Mouse (Mus musculus) neural tube, embryonic 13.5 days (tissue): ENCODE results near the gene Cdh16. TPM values are rescaled to one million over a fixed set of nuclear protein-coding genes. Genes with fewer than 3 reads are reported as not detected.
"Not testable (repeated sequence)": the region's sequence is repeated elsewhere in the genome, so short reads cannot be mapped to it uniquely, and the experiment has no call there.

Source experiments
- ATAC-seq: fragments of 200-750 bp; cut with Nextera tagmentation; 2 replicates; pipeline ENCODE4 v1.8.0; 2017; ENCODE audit warnings: low read depth, mild to moderate bottlenecking, moderate TSS enrichment, moderate library complexity
- H3K27ac ChIP-seq: fragments of 300-500 bp; sonication (generic); replicated peaks from 2 replicates; pipeline ENCODE4 v1.5.1; 2015; ENCODE audit warnings: moderate library complexity, mild to moderate bottlenecking, inconsistent platforms
- H3K27me3 ChIP-seq: fragments of 300-500 bp; sonication (generic); 2 replicates; pipeline ENCODE4 v1.6.1; 2015; ENCODE audit warnings: mild to moderate bottlenecking, inconsistent platforms
- H3K36me3 ChIP-seq: fragments of 300-500 bp; sonication (generic); 2 replicates; pipeline ENCODE4 v1.6.1; 2015; ENCODE audit warnings: mild to moderate bottlenecking, inconsistent platforms
- H3K4me1 ChIP-seq: fragments of 300-500 bp; sonication (generic); replicated peaks from 2 replicates; pipeline ENCODE4 v1.6.1; 2015; ENCODE audit warnings: inconsistent platforms
- H3K4me2 ChIP-seq: fragments of 300-500 bp; sonication (generic); 2 replicates; pipeline ENCODE4 v1.6.1; 2015; ENCODE audit warnings: inconsistent platforms, mild to moderate bottlenecking, moderate library complexity
- H3K4me3 ChIP-seq: fragments of 300-500 bp; sonication (generic); 2 replicates; pipeline ENCODE4 v1.5.1; 2015; ENCODE audit warnings: mild to moderate bottlenecking, inconsistent platforms
- H3K9ac ChIP-seq: fragments of 300-500 bp; sonication (generic); 2 replicates; pipeline ENCODE4 v1.6.1; 2015; ENCODE audit warnings: moderate library complexity, mild to moderate bottlenecking, inconsistent platforms
- H3K9me3 ChIP-seq: fragments of 300-500 bp; sonication (generic); 2 replicates; pipeline ENCODE4 v1.6.1; 2016; ENCODE audit warnings: inconsistent platforms
- WGBS: fragments of 180-500 bp; shearing (Covaris S2); methylation state at CpG from one replicate; pipeline ENCODE4 v1.1.7; 2015; 5-methylcytosine and 5-hydroxymethylcytosine counted together
- polyA plus RNA-seq: library from polyadenylated mRNA; unstranded; fragments of >200 nt; fragmentation: Nextera tagmentation; extraction: Ambion mirVana; gene quantifications from 2 replicates; pipeline ENCODE4 v1.2.1, GENCODE M21; 2015

Cdh16 gene
- polyA plus RNA-seq, 1 experiment from 2014 or later, result 0.45 TPM

DNA sequence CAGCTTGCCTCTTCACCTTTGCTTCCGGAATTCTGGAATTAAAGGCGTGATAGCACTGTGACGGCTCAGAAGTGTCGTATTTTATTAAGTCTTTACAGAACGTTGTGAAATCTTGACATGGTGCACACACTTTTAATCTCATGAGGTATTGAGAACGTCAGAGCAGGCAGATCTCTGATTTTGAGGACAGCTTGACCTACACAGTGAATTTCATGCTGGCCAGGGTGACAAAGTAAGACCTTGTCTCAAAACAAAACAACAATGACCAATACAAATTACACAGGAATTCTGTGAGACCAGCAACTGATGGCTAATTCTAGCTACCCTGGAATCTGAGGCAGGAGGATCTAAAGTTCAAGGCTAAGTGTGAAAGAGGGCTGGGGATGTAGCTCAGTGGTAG is 31.6 kb downstream of the Cdh16 start:
- 0 out of 2 replicates have a peak overlapping the region, but pooled peaks have one; percentile 72 for H3K4me3 ChIP-seq
- peaks cover 15% of the 10 kb centered on the region for H3K4me1 ChIP-seq
- H3K9me3 ChIP-seq, result no peaks in the 10 kb centered on the region
- no peak overlapping the region for H3K9ac ChIP-seq
- H3K36me3 ChIP-seq, result peaks cover 33% of the 10 kb centered on the region
- peak overlapping the region; percentile 88 for H3K4me2 ChIP-seq
- H3K27ac ChIP-seq, result no peak overlapping the region
- whole genome bisulfite sequencing, result 77% methylated on average over 6 of the region's 6 CpGs
- no peak for ATAC-seq
- H3K27me3 ChIP-seq, result no peaks in the 10 kb centered on the region

DNA sequence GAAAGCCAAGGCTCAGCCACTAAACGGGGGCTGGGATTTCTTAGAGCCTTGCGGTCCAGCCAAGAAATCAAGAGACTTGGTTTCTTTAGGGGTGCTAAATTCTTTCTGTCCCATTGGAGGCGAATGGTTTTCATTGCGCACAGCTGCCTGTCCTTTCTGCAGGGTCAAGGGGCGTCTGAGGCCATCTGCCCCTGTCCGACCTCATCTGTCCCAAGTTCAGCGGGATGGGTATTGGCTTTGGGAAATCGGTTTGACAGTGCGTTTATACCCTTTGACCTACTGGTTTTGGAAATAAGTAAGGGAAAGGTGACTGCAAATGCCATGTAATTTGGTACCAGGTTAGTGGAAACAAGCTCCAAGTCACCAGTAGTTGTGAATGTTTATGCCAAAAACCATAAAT is 32.3 kb downstream of the Cdh16 start:
- no peaks in the 10 kb centered on the region for H3K27me3 ChIP-seq
- peak overlapping the region; percentile 72 for H3K4me3 ChIP-seq
- H3K9ac ChIP-seq, result peak overlapping the region; percentile 81
- H3K36me3 ChIP-seq, result peaks cover 32% of the 10 kb centered on the region
- H3K27ac ChIP-seq, result peak overlapping the region; percentile 90
- H3K4me2 ChIP-seq, result peak overlapping the region; percentile 88
- peaks cover 15% of the 10 kb centered on the region for H3K4me1 ChIP-seq
- WGBS, result 1% methylated on average over 9 of the region's 9 CpGs
- no peaks in the 10 kb centered on the region for H3K9me3 ChIP-seq
- ATAC-seq, result no peak

DNA sequence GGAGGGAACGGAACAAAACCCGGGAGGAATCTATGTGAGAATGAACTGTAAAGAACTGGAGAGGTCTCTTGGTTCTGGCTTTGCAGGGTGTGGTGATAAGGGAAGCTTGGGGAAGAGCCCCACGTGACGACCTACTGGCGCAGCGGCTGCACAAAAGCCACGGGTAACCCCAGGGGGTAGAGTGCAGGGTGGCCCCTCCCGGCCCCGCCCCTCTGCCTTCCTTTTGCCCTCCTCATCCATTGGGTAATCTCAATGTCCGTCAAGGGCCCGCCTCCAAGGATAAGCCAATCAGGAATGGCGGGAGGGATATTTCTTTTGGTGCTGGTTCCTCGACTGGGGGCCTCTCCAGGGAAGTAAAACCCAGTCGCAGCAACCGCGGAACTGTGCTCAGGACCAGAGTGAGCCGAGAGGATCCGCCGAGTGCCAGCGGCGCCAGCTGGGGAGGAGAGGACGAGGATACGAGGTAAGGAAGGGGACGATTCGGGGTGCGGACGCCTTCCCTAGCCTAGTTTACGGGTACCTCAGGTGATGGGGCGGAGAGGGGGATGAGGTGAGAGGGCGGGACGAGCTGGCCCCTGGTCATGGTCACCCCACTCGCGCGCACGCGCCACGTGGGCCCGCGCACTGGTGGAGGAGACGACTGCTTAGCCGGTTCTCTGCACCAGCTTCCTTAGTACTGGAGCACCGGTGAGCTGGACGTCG is 32.9 kb downstream of the Cdh16 start, which contains the start of gene Pdp2:
Gene Pdp2 (plus strand): TSS at position 319 of the 702 bp plus-strand sequence.
- H3K4me1 ChIP-seq, result peaks cover 15% of the 10 kb centered on the region
- WGBS, result under 1% methylated on average over 44 of the region's 44 CpGs
- peak within 1 kb of the TSS; percentile 88 for H3K4me2 ChIP-seq
- peak; percentile 98 for ATAC-seq
- H3K36me3 ChIP-seq, result peaks cover 26% of the 10 kb centered on the region
- H3K9me3 ChIP-seq, result no peaks in the 10 kb centered on the region
- peak within 1 kb of the TSS; percentile 90 for H3K27ac ChIP-seq
- H3K4me3 ChIP-seq, result peak within 1 kb of the TSS; percentile 72
- H3K9ac ChIP-seq, result peak within 1 kb of the TSS; percentile 81
- no peaks in the 10 kb centered on the region for H3K27me3 ChIP-seq

DNA sequence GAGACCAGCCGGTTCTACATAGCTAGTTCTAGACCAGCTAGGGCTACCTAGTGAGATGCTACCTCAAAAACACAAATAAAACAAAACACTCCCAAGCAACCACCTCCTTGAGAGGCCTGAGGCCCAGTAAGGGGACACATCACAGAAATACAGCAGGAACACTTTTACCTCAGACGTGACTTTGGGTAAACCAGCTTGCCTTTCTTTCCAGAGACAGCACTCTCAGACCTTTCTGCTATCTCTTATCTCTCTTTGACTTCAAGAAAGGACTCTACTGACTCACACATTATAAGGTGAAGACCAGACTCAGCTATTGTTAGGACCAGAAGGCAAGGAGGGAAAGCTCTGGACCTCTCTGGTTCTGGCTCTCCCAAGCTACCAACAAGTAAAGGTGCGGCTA is 33.9 kb downstream of the Cdh16 start:
- Histone ChIP-seq H3K36me3 (peaks cover 19% of the 10 kb centered on the region), H3K27me3 (no peaks in the 10 kb centered on the region), H3K27ac (no peak overlapping the region), H3K4me2 (no peak overlapping the region), H3K9me3 (no peaks in the 10 kb centered on the region), H3K4me1 (peaks cover 15% of the 10 kb centered on the region), H3K9ac (no peak overlapping the region), H3K4me3 (no peak overlapping the region)
- 94% methylated on average over 3 of the region's 3 CpGs for WGBS
- no peak for ATAC-seq

DNA sequence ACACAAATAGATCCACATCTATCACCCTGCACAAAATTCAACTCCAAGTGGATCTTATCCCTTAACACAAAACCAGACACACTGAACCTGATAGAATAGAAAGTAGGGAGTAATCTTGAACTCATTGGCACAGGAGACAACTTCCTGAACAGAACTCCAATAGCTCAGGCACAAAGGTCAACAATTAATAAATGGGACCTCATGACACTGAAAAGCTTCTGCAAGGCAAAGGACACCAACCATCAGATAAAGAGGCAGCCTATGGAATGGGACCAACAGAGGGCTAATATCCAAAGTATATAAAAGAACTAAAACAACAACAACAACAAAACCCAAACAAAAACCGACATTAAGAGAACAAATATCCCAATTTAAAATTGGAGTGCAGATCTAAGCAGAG is 39.7 kb downstream of the Cdh16 start:
- no peak for ATAC-seq
- H3K36me3 ChIP-seq, result no peaks in the 10 kb centered on the region
- H3K4me3 ChIP-seq, result no peak overlapping the region
- no peak overlapping the region for H3K4me2 ChIP-seq
- H3K9me3 ChIP-seq, result peaks cover 10% of the 10 kb centered on the region; the same call in 1 of the 2 replicates
- H3K27ac ChIP-seq, result no peak overlapping the region
- no peak overlapping the region for H3K9ac ChIP-seq
- no peaks in the 10 kb centered on the region for H3K27me3 ChIP-seq
- H3K4me1 ChIP-seq, result no peaks in the 10 kb centered on the region
- 80% methylated on average over 1 of the region's 1 CpGs for WGBS

DNA sequence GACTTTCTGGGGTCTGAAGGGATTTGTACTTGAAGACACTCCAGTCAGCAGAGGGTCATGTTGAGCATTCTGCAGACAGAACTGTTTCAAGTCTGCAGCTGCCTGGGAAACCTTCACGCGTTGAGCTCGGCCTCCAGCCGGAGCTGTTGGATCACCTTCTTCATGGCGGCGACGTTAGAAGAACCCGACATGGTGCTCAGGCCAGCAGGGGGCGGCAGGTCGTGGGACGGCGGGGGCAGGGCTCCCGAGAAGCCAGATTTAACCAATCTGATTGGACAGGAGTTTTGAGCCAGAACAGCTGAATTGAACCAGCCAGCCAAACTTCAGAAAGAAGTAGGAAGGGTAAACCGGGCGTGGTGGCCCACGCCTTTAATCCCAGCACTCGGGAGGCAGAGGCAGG is 46.6 kb downstream of the Cdh16 start:
- H3K4me2 ChIP-seq, H3K36me3 ChIP-seq, H3K4me1 ChIP-seq, H3K9ac ChIP-seq, H3K27me3 ChIP-seq, H3K27ac ChIP-seq, ATAC-seq, H3K4me3 ChIP-seq, H3K9me3 ChIP-seq: not testable (repeated sequence)
- 81% methylated on average over 17 of the region's 17 CpGs for WGBS

DNA sequence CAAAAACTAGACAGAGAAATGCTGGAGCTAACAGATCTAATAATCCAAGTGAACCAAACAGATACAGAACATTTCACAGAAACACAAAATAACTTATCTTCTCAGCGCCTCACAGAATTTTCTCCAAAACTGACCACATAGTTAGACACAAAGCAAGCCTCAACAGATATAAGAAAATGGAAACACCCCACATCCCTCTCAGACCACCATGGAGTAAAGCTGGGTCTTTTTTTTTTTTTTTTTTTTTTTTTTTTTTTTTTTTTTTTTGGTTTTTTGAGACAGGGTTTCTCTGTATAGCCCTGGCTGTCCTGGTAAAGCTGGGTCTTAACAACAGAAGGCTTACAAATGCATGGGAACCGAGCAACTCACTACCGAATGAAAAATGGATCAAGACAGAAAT is 47.4 kb downstream of the Cdh16 start:
- no peak overlapping the region for H3K4me2 ChIP-seq
- H3K9me3 ChIP-seq, result no peaks in the 10 kb centered on the region
- H3K36me3 ChIP-seq, result no peaks in the 10 kb centered on the region
- no peaks in the 10 kb centered on the region; the same call in 1 of the 2 replicates for H3K27me3 ChIP-seq
- no peak overlapping the region for H3K4me3 ChIP-seq
- H3K4me1 ChIP-seq, result no peaks in the 10 kb centered on the region
- ATAC-seq, result no peak
- no peak overlapping the region for H3K9ac ChIP-seq
- 88% methylated on average over 3 of the region's 3 CpGs for WGBS
- no peak overlapping the region for H3K27ac ChIP-seq

DNA sequence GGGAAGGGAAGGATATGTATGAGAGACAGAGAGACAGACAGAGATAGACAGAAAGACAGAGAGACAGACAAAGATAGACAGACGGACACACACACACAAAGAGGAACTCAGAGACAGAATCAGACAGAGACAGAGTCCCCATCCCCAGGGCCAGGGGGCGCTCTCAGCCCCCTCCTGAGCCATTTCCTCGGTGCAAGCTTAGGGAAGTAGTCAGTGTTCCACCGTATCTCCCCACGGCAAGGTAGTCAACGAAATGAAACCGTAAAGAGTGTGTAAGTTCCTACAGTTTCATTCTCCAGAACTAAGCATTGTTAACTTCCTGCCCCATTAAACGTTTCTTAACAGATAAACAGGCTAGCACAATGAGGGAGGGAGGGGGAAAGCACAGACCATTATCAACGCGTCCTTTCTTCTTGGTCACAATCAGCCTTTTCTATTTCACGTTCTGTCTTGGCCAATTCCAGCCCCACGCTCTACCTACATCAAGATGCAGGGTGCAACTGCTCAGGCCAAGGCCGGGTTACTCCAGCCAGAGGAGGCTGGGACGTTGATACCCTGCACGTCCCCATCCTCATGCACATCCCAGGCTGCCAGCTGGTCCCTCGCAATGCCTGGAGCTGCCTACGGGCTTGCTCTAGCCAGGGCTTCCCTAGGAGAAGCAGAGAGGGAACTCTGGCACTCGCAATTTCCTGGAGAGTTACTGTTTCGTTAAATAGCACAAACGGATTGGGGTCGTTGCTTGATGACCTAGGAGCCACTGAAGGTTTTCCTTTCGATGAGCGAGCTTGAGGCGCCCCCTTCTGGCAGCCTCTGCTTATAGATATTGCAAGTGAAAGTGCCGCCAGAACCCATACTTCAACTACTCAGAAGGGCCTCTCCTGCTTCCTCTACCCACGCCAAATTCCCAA is 53.5 kb downstream of the Cdh16 start:
- ATAC-seq, result peak; percentile 79
- Histone ChIP-seq H3K36me3 (no peaks in the 10 kb centered on the region), H3K4me1 (peaks cover 6% of the 10 kb centered on the region), H3K27me3 (no peaks in the 10 kb centered on the region; the same call in 1 of the 2 replicates), H3K27ac (no peak overlapping the region), H3K9ac (peak overlapping the region; percentile 64), H3K4me3 (peak overlapping the region; percentile 40), H3K9me3 (no peaks in the 10 kb centered on the region), H3K4me2 (peak overlapping the region; percentile 67)
- WGBS, result 5% methylated on average over 26 of the region's 26 CpGs

DNA sequence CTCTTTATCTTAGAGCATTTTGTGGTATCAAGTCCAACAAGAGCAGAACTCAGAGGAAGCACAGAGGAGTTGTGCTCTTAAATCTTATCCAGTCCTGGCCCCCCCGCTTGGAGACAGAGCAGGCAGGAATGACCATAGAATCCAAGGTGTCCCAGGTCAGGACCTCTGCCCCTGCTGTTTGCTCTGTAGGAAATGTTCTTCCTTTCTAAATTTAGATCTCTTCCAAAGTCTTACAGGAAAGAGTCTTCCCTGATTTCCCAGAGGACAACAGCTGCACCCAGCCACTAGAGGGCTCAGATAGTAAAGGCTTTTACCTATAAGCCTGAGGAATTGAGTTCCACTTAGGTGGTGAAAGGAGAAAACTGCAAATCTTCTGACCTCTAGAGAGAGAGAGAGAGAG is 54.6 kb downstream of the Cdh16 start:
- no peak for ATAC-seq
- Histone ChIP-seq H3K36me3 (no peaks in the 10 kb centered on the region), H3K27ac (no peak overlapping the region), H3K27me3 (no peaks in the 10 kb centered on the region; the same call in 1 of the 2 replicates), H3K4me2 (no peak overlapping the region), H3K4me3 (no peak overlapping the region), H3K4me1 (peaks cover 6% of the 10 kb centered on the region), H3K9me3 (no peaks in the 10 kb centered on the region), H3K9ac (no peak overlapping the region)
- WGBS, result 53% methylated on average over 1 of the region's 1 CpGs

DNA sequence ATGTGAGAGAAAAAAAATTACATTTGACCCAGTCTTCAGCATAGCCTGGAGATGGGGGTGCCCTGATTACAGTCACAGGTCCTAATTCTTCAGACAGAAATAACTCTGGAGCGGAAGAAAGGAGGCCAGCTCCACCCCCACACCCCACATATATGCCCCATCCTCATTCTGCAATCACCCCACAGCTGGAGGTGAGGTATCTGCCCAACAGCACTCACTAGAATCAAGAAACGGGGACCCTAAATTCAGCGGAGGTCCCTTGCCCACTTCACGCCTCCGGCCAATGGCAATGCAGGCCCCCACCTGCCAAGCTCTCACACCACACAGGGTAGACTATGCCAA is 58.8 kb downstream of the Cdh16 start:
- H3K4me1 ChIP-seq, result no peaks in the 10 kb centered on the region
- no peak overlapping the region for H3K27ac ChIP-seq
- H3K27me3 ChIP-seq, result no peaks in the 10 kb centered on the region
- 91% methylated on average over 5 of the region's 5 CpGs for WGBS
- no peak overlapping the region for H3K4me3 ChIP-seq
- H3K9ac ChIP-seq, result no peak overlapping the region
- H3K9me3 ChIP-seq, result no peaks in the 10 kb centered on the region
- no peaks in the 10 kb centered on the region for H3K36me3 ChIP-seq
- H3K4me2 ChIP-seq, result no peak overlapping the region
- ATAC-seq, result no peak

DNA sequence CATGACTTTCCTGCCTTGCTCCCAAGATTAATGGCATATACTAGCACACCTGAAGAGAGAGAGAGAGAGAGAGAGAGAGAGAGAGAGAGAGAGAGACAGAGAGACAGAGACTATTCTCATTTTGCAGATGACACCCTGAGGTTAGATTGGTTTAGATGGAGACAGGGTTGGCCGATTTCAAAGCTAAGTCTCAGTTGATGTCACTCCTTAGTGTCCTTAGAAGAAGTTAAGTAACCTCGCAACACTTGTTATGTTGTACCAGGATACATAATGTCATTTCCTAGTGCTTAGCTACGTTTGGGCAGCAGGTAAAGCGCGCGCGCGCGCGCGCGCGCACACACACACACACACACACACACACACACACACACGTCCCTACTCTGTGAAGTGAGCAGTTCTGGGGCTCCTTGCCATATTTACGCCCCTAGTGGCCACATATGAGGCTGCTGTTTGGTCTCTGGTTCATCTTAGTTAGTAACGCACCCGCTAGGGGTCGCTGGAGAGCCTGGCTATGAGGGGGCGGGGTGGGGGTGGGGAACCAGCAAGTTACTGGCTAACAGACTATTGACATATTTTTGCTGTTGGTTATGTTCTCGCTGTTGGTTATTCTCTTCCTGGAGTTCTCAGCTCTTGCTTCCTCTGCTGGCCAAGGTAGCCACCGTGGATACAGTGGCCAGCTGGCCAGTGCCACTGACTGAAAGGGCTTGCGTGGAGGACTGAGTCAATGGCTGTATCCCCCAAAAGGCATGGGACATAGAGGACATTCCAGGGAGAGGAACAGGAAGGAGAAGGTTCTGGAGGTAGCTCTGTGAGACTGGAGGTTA is 59.4 kb downstream of the Cdh16 start:
- no peak overlapping the region for H3K9ac ChIP-seq
- no peaks in the 10 kb centered on the region for H3K9me3 ChIP-seq
- WGBS, result 17% methylated on average over 22 of the region's 22 CpGs
- no peaks in the 10 kb centered on the region for H3K36me3 ChIP-seq
- no peak overlapping the region for H3K27ac ChIP-seq
- peak; percentile 76 for ATAC-seq
- no peak overlapping the region for H3K4me2 ChIP-seq
- H3K4me3 ChIP-seq, result no peak overlapping the region
- no peaks in the 10 kb centered on the region for H3K4me1 ChIP-seq
- H3K27me3 ChIP-seq, result no peaks in the 10 kb centered on the region

DNA sequence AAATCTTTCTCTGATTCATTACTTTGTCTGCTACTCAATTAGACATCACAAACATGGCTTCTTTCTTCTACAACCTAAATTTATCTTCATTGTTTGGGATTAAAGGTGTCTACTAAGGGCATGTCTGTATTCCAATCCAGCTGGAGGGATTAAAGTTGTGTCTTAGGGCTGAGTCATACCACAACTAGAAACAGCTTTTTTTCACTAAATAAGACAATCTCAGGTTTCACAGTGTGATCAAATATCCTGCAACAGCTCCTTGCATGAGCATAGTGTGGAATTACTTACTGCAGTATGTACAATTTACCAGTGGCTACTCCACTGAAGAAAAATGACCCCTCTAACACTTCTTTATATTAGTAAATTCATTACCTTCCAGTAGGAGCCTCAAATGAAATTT is 63.5 kb downstream of the Cdh16 start:
- Histone ChIP-seq H3K36me3 (no peaks in the 10 kb centered on the region), H3K9me3 (no peaks in the 10 kb centered on the region), H3K4me2 (no peak overlapping the region), H3K4me1 (no peaks in the 10 kb centered on the region), H3K27ac (no peak overlapping the region), H3K9ac (no peak overlapping the region), H3K27me3 (no peaks in the 10 kb centered on the region), H3K4me3 (no peak overlapping the region)
- ATAC-seq, result no peak
